Mouse (Mus musculus) myocyte (in vitro differentiated cells): ENCODE measurements around the gene Hist1h2ae.

Experiments
- CEBPB ChIP-seq: IDR thresholded peaks from 2 replicates; pipeline ENCODE4 v1.6.1; 2011; ENCODE audit warnings: mild to moderate bottlenecking, moderate library complexity; ENCODE audit not compliant: poor library complexity, insufficient read depth, severe bottlenecking
- MAX ChIP-seq: IDR thresholded peaks from one replicate; pipeline ENCODE4 v1.6.1; 2011; ENCODE audit warnings: low read depth, mild to moderate bottlenecking, control low read depth
- POLR2A ChIP-seq: IDR thresholded peaks from one replicate; pipeline ENCODE4 v1.6.1; 2011; ENCODE audit warnings: low read depth, mild to moderate bottlenecking, control low read depth, moderate library complexity; ENCODE audit not compliant: insufficient read length
- POLR2AphosphoS2 ChIP-seq: IDR thresholded peaks from one replicate; pipeline ENCODE4 v1.6.1; 2011; ENCODE audit warnings: low read depth, control low read depth; ENCODE audit not compliant: insufficient read length
- TCF3 ChIP-seq: IDR thresholded peaks from one replicate; pipeline ENCODE4 v1.6.1; 2011; ENCODE audit warnings: low read depth, control low read depth; ENCODE audit not compliant: insufficient read length
- USF1 ChIP-seq: IDR thresholded peaks from one replicate; pipeline ENCODE4 v1.6.1; 2011; ENCODE audit warnings: low read depth, mild to moderate bottlenecking, control low read depth, moderate library complexity

DNA sequence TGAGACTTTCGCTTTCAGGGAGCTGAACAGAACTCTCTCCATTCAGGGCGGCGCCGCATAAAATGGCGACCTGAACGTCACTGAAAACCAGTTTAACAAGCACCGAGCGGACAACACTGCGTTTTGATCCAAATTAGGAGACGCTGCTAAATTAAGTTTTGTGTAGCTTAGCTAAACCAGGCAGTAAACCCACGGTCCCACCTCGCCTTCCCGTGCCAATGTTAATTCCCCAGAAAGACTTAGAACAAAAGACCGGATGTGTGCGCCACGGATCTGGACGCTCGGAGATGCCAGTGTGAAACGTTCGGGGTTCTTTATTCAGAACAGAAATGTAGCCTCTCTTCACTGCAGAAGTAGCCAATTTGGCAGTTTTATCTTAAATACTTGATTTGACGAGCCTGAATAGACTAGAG, 14.0 kb upstream of the Hist1h2ae start:
- no peak for TF ChIP-seq TCF3
- peak; percentile 56 for TF ChIP-seq POLR2A
- no peak for TF ChIP-seq USF1
- peak; percentile 79 for TF ChIP-seq POLR2AphosphoS2
- no peak for TF ChIP-seq MAX
- TF ChIP-seq CEBPB: no peak
